Mouse (Mus musculus): ENCODE results near the gene Sppl2b.

DNA sequence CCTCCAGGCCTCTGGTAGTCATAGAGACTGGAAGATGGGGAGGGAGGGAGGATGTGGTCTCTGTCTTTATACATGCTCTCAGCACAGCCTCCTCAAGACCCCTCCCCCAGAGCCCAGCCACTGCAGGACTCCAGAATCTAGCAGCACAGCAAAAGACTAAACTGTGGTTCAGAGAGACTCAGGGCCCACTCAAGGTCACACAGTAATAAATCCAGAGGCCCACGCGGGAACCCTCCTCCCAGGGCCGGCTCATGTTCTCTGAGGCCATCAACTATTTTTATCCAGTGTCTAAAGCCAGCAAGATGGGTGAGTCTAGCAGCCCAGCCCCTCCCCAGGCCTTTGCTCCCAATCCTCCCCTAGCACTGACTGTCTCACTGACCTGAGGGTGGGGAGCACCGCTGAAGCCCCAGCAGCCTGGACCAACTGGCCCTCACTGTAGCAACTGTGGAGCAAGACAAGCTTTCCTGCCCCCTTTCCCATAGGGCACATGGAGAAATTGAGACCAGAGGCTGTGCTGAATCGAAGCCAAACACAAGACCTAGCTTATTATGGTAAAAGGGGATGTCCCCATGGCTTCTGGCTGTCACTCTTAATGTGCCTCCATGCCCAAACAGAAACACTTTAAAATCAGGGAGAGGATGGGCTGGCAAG is 42.6 kb upstream of the Sppl2b start:
- no peak for TF ChIP-seq CTCF (IDR thresholded peaks at IDR 0.05; ENCODE audit: low read depth)
- no peak for TF ChIP-seq EP300 (IDR thresholded peaks at IDR 0.05; ENCODE audit: low read depth)

Data from heart, postnatal 0 days (tissue).